Mouse (Mus musculus) liver, adult 2 months (tissue): ENCODE measurements at regions not wholly inside any gene's neighbourhood (a gene's known extent, or its start where the extent isn't known, plus 50 kb on each side); places are given as distances from the start of the nearest gene placed in this dataset.

Experiments
- CTCF ChIP-seq: fragments of 200-500 bp; IDR thresholded peaks from 2 replicates; pipeline ENCODE4 v1.5.1; 2011; ENCODE audit warnings: low read depth, low read length, control low read depth
- POLR2A ChIP-seq: fragments of 200-500 bp; IDR thresholded peaks from 2 replicates; pipeline ENCODE4 v1.6.1; 2011; ENCODE audit warnings: low read length, control low read depth; ENCODE audit not compliant: insufficient read depth; ENCODE audit errors: extremely low read depth

GRCm38 (mm10) chr12:71398701-71399100, 89.0 kb downstream of the Dact1 start:
- TF ChIP-seq POLR2A (no peak), CTCF (no peak)
